Comparison of ENCODE assay signal across 26 mouse cellular contexts in the genomic region with DNA sequence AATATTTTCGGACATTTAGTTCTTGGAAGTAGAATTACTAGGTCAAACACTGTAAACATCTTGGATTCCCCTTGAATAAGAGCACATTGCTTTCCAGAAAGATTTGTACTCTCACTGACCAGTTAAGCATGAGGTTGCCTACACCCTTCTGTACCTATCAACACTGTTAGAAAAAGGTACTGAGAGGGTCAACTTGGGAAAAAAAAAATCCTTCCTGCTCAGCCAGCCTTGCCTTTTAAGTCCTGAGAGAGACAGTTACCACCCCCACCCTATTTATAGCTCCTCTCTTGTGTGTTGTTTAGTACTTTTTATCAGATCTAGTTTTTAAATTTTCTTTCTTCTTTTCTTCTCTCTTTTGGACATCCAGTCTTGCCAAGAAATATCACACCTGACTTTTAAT. TPM values are rescaled to one million over a fixed set of nuclear protein-coding genes. Genes with fewer than 3 reads are reported as not detected.
A peak's percentile ranks its signal among the peaks of the same experiment; 100 is the strongest.
DNase-seq lines count a peak whose midpoint lies in the region; ATAC-seq and TF ChIP-seq lines count a peak whose summit lies in the region.
"Had no signal": no experiment of that assay in that cellular context is flagged by ENCODE, and none has a peak within 500 bp of the region (broad histone marks: within the 10 kb centered on the region; RNA-seq: fewer than 3 reads in every experiment).

No protein-coding gene starts in this region.

- TF ChIP-seq EP300 in heart, postnatal 0 days (IDR thresholded peaks at IDR 0.05; ENCODE audit: low read depth), result no peak

- no peak overlapping the region for H3K9ac ChIP-seq in heart, postnatal 0 days (replicated peaks; ENCODE audit: low read depth, low read length)
- H3K9ac ChIP-seq in neural tube, embryonic 15.5 days (replicated peaks), result no peak overlapping the region
- H3K9ac ChIP-seq: embryonic facial prominence, embryonic 13.5 days; hindbrain, embryonic 14.5 days; limb, embryonic 13.5 days; lung, embryonic 15.5 days; midbrain, embryonic 13.5 days had no signal

- H3K27ac ChIP-seq in heart, postnatal 0 days (ENCODE audit: low read depth), result no peak overlapping the region; the same call in 1 of the 2 replicates
- H3K27ac ChIP-seq in neural tube, embryonic 15.5 days (replicated peaks), result no peak overlapping the region
- H3K27ac ChIP-seq: embryonic facial prominence, embryonic 13.5 days; hindbrain, embryonic 14.5 days; limb, embryonic 13.5 days; lung, embryonic 15.5 days; midbrain, embryonic 13.5 days had no signal

- H3K4me2 ChIP-seq in heart, postnatal 0 days (ENCODE audit: low read depth, low read length), result no peak overlapping the region
- H3K4me2 ChIP-seq in neural tube, embryonic 15.5 days, result no peak overlapping the region
- H3K4me2 ChIP-seq: embryonic facial prominence, embryonic 13.5 days; heart, embryonic 11.5 days; hindbrain, embryonic 14.5 days; limb, embryonic 13.5 days; lung, embryonic 15.5 days; midbrain, embryonic 13.5 days had no signal

- ATAC-seq in heart, postnatal 0 days (ENCODE audit: insufficient read depth, low read depth), result no peak; the same call in 1 of the 2 replicates
- no peak for ATAC-seq in erythroblast, adult 5-6 weeks (replicated peaks; ENCODE audit: low FRiP score, poor library complexity, severe bottlenecking)
- ATAC-seq in neural tube, embryonic 15.5 days (ENCODE audit: low FRiP score), result no peak
- ATAC-seq: forebrain, embryonic 16.5 days; inflammation-experienced regulatory T-cells, adult 6 months; midbrain, embryonic 13.5 days had no signal

- DNase-seq in heart, postnatal 0 days (ENCODE audit: low spot score), result peak; percentile 43
- no peak for DNase-seq in heart, postnatal 4 days
- DNase-seq in 416B (ENCODE audit: low read depth), result peak; percentile 14
- peak; percentile 16 to 18 for DNase-seq in B cell, adult 2 months
- DNase-seq in induced T-regulatory cell, adult 2 months (ENCODE audit: low read depth), result peak; percentile 61
- DNase-seq: adrenal gland, postnatal 10 days; cerebellum, adult 11 months; cerebellum, adult 9-10 months; gastrocnemius, postnatal 10 days; kidney, adult 11 months; kidney, postnatal 25 days; lung, postnatal 4 days; retina, postnatal 1 day; right cerebral cortex, postnatal 25 days had no signal

- no peak for TF ChIP-seq CTCF in heart, postnatal 0 days (IDR thresholded peaks at IDR 0.05; ENCODE audit: low read depth)

- 73% methylated on average over 1 of the region's 1 CpGs for WGBS in heart, postnatal 0 days
- 87% methylated on average over 1 of the region's 1 CpGs for WGBS in neural tube, embryonic 15.5 days

- peaks cover 28% of the 10 kb centered on the region for H3K4me1 ChIP-seq in heart, postnatal 0 days (ENCODE audit: control insufficient read depth, insufficient read depth)
- H3K4me1 ChIP-seq in neural tube, embryonic 15.5 days, result no peaks in the 10 kb centered on the region
- H3K4me1 ChIP-seq: embryonic facial prominence, embryonic 13.5 days; limb, embryonic 13.5 days; lung, embryonic 15.5 days; midbrain, embryonic 13.5 days had no signal

- no peaks in the 10 kb centered on the region for H3K27me3 ChIP-seq in heart, postnatal 0 days (ENCODE audit: control insufficient read depth, insufficient read depth, low read length)
- H3K27me3 ChIP-seq in neural tube, embryonic 15.5 days (replicated peaks), result no peaks in the 10 kb centered on the region
- H3K27me3 ChIP-seq: embryonic facial prominence, embryonic 13.5 days; limb, embryonic 13.5 days; lung, embryonic 15.5 days; midbrain, embryonic 13.5 days had no signal

- H3K4me3 ChIP-seq in heart, postnatal 0 days (ENCODE audit: low read depth, low read length), result no peak overlapping the region
- H3K4me3 ChIP-seq in neural tube, embryonic 15.5 days (replicated peaks), result no peak overlapping the region
- H3K4me3 ChIP-seq: embryonic facial prominence, embryonic 13.5 days; erythroblast, embryonic 14.5 days; left cerebral cortex, adult 2 months; limb, embryonic 13.5 days; lung, embryonic 15.5 days; midbrain, embryonic 13.5 days had no signal

- no peaks in the 10 kb centered on the region for H3K36me3 ChIP-seq in heart, postnatal 0 days (replicated peaks; ENCODE audit: control insufficient read depth, insufficient read depth, low read length)
- H3K36me3 ChIP-seq in neural tube, embryonic 15.5 days, result no peaks in the 10 kb centered on the region
- H3K36me3 ChIP-seq: embryonic facial prominence, embryonic 13.5 days; limb, embryonic 13.5 days; lung, embryonic 15.5 days; midbrain, embryonic 13.5 days had no signal

- H3K9me3 ChIP-seq in heart, postnatal 0 days (replicated peaks; ENCODE audit: control insufficient read depth, low read length), result no peaks in the 10 kb centered on the region
- no peaks in the 10 kb centered on the region for H3K9me3 ChIP-seq in neural tube, embryonic 15.5 days (replicated peaks)
- H3K9me3 ChIP-seq: embryonic facial prominence, embryonic 13.5 days; limb, embryonic 13.5 days; lung, embryonic 15.5 days; midbrain, embryonic 13.5 days had no signal

RNA-seq across cellular contexts. Expression of a gene that starts 48.2 kb away (rescaled TPM):
- total RNA-seq in heart, postnatal 0 days (2014; rRNA removed; ENCODE audit: low replicate concordance), result 4.2 and 4.6 TPM in 2 replicates
- polyA plus RNA-seq in heart, postnatal 0 days (2015; fragmentation: Nextera tagmentation; extraction: Ambion mirVana), result 1.1 and 1.3 TPM in 2 replicates
- 1 to 10 TPM; 3.0 to 3.3 TPM for total RNA-seq in heart, postnatal 4 days (2021)
- 4.0 TPM in 2 replicates for total RNA-seq in erythroblast, adult 5-6 weeks (2015; ENCODE audit: low replicate concordance)
- 2.1 and 2.9 TPM in 2 replicates for total RNA-seq in erythroblast, adult 5-6 weeks (2017; ENCODE audit: low replicate concordance)
- polyA plus RNA-seq in neural tube, embryonic 15.5 days (2015; fragmentation: Nextera tagmentation; extraction: Ambion mirVana), result 2.4 and 3.5 TPM in 2 replicates
